Comparison of ENCODE assay signal across 25 mouse cellular contexts in the genomic region with DNA sequence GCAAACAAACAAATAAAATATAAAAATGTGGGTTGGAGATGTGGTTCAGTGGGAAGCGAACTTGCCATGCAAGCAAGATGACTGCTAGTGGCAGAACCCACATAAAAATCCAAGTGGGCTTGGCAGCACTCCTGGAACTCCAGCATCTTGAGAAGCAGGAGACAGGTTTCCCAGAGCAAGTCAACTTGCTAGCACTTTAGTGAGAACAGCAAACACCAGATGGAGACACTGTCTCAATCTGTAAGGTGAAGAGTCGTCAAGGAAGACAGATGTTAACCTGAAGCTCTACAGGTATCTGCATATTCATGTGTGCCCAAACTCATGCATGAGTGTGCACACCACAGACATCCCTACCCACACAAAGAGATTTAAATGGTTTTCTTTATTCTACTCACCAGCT. TPM values are rescaled to one million over a fixed set of nuclear protein-coding genes. Genes with fewer than 3 reads are reported as not detected.
A peak's percentile ranks its signal among the peaks of the same experiment; 100 is the strongest.
DNase-seq lines count a peak whose midpoint lies in the region; ATAC-seq lines count a peak whose summit lies in the region.
"Had no signal": no experiment of that assay in that cellular context is flagged by ENCODE, and none has a peak within 500 bp of the region (broad histone marks: within the 10 kb centered on the region; RNA-seq: fewer than 3 reads in every experiment).

No protein-coding gene starts in this region.

- H3K4me3 ChIP-seq in intestine, embryonic 15.5 days (replicated peaks), result no peak overlapping the region
- H3K4me3 ChIP-seq: embryonic facial prominence, embryonic 15.5 days; forebrain, embryonic 15.5 days; midbrain, embryonic 10.5 days; myocyte; neural tube, embryonic 13.5 days; stomach, embryonic 15.5 days had no signal

- H3K9ac ChIP-seq in intestine, embryonic 15.5 days, result no peak overlapping the region
- H3K9ac ChIP-seq: embryonic facial prominence, embryonic 15.5 days; forebrain, embryonic 15.5 days; hindbrain, embryonic 14.5 days; neural tube, embryonic 13.5 days; stomach, embryonic 15.5 days had no signal

- no peak overlapping the region for H3K4me2 ChIP-seq in intestine, embryonic 15.5 days (replicated peaks)
- H3K4me2 ChIP-seq: embryonic facial prominence, embryonic 15.5 days; forebrain, embryonic 15.5 days; hindbrain, embryonic 14.5 days; neural tube, embryonic 13.5 days; stomach, embryonic 15.5 days had no signal

- DNase-seq in frontal cortex, postnatal 25 days (ENCODE audit: low spot score in 2 of 2), result no peak
- peak; percentile 19 to 37 for DNase-seq in left cerebral cortex, adult 18-20 months (ENCODE audit: low spot score in 2 of 2)
- no peak for DNase-seq in left cerebral cortex, adult 11 months (ENCODE audit: low spot score)
- DNase-seq in right cerebral cortex, adult 18-20 months, result peak; percentile 43
- DNase-seq in right cerebral cortex, postnatal 4 days, result peak; percentile 6
- no peak for DNase-seq in thymus, postnatal 0 days (ENCODE audit: low spot score)
- DNase-seq: adrenal gland, postnatal 25 days; cerebellum, adult 9-10 months; heart, postnatal 4 days; kidney, adult 2 months; lung, adult 18-20 months; lung, postnatal 10 days; thymus, adult 18-20 months had no signal

- ATAC-seq in frontal cortex, adult (ENCODE audit: low TSS enrichment), result peak; percentile 79
- ATAC-seq in intestine, embryonic 15.5 days, result no peak
- ATAC-seq: forebrain, embryonic 15.5 days; inflammation-experienced regulatory T-cells, adult 6 months; midbrain, embryonic 16.5 days had no signal

- H3K27me3 ChIP-seq in intestine, embryonic 15.5 days (replicated peaks), result no peaks in the 10 kb centered on the region
- H3K27me3 ChIP-seq: embryonic facial prominence, embryonic 15.5 days; forebrain, embryonic 15.5 days; neural tube, embryonic 13.5 days; stomach, embryonic 15.5 days had no signal

- no peak overlapping the region for H3K27ac ChIP-seq in intestine, embryonic 15.5 days
- H3K27ac ChIP-seq: embryonic facial prominence, embryonic 15.5 days; forebrain, embryonic 15.5 days; hindbrain, embryonic 14.5 days; kidney, postnatal 0 days; midbrain, embryonic 10.5 days; neural tube, embryonic 13.5 days; stomach, embryonic 15.5 days had no signal

- H3K4me1 ChIP-seq in intestine, embryonic 15.5 days (replicated peaks), result no peaks in the 10 kb centered on the region
- H3K4me1 ChIP-seq: embryonic facial prominence, embryonic 15.5 days; forebrain, embryonic 15.5 days; midbrain, embryonic 10.5 days; neural tube, embryonic 13.5 days; stomach, embryonic 15.5 days had no signal

- H3K9me3 ChIP-seq in intestine, embryonic 15.5 days, result no peaks in the 10 kb centered on the region
- H3K9me3 ChIP-seq: embryonic facial prominence, embryonic 15.5 days; forebrain, embryonic 15.5 days; midbrain, embryonic 10.5 days; neural tube, embryonic 13.5 days; stomach, embryonic 15.5 days had no signal

- WGBS in intestine, embryonic 15.5 days, result 81% methylated on average over 2 of the region's 2 CpGs

- no peaks in the 10 kb centered on the region for H3K36me3 ChIP-seq in intestine, embryonic 15.5 days
- H3K36me3 ChIP-seq: stomach, embryonic 15.5 days had no signal

RNA-seq across cellular contexts. Expression of gene Hps3, which starts 35.6 kb away (rescaled TPM):
- 10 to 100 TPM; 13.0 to 16.4 TPM for total RNA-seq in left cerebral cortex, adult 18-20 months (2021)
- 9.4 and 11.0 TPM in 2 replicates for polyA plus RNA-seq in intestine, embryonic 15.5 days (2015; fragmentation: Nextera tagmentation; extraction: Ambion mirVana)
- 10.7 and 13.3 TPM in 2 replicates for polyA plus RNA-seq in thymus, postnatal 0 days (2015; fragmentation: Nextera tagmentation; extraction: Ambion mirVana)

RNA-seq across cellular contexts. Expression of gene Cp, which starts 42.7 kb away (rescaled TPM):
- total RNA-seq in left cerebral cortex, adult 18-20 months (2021), result 10 to 100 TPM; 11.5 to 16.2 TPM
- 1.1 and 1.5 TPM in 2 replicates for polyA plus RNA-seq in intestine, embryonic 15.5 days (2015; fragmentation: Nextera tagmentation; extraction: Ambion mirVana)
- 2.9 and 3.1 TPM in 2 replicates for polyA plus RNA-seq in thymus, postnatal 0 days (2015; fragmentation: Nextera tagmentation; extraction: Ambion mirVana)

RNA-seq across cellular contexts. Expression of gene Hltf, which starts 58.1 kb away (rescaled TPM):
- 10 to 100 TPM; 21.6 to 26.0 TPM for total RNA-seq in left cerebral cortex, adult 18-20 months (2021)
- polyA plus RNA-seq in intestine, embryonic 15.5 days (2015; fragmentation: Nextera tagmentation; extraction: Ambion mirVana), result 14.9 and 15.0 TPM in 2 replicates
- polyA plus RNA-seq in thymus, postnatal 0 days (2015; fragmentation: Nextera tagmentation; extraction: Ambion mirVana), result 26.1 and 29.8 TPM in 2 replicates

Comparison
In these comparisons a context has a peak if more than half of its experiments do, and no peak if none do; other contexts are left out.
1. DNase-seq: peak in left cerebral cortex, adult 18-20 months (2 of 2), right cerebral cortex, adult 18-20 months (single experiment) and right cerebral cortex, postnatal 4 days (single experiment); none in frontal cortex, postnatal 25 days (0 of 2), left cerebral cortex, adult 11 months (single experiment) and thymus, postnatal 0 days (single experiment).